In the genomic region with DNA sequence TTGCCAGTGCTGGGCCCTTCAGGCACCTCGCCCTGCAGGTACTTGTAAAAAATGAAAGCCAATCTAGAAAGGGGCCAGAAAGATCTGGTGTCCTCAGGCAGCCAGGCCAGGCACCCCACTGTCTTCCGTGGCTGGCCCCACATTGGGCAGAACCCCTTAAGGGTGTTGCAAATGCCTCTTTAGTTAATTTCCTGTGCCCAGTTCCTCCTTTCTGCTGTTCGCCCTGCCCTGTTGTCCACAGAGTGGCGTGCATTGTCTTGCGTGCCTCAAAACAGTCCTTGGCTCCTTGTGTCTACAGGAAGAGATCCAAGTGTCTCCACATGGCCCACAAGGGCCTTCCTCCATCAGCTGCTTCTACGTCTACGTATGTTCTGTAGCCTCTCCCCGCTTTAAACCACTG, we compare ENCODE assay signal across 11 mouse cellular contexts. TPM values are rescaled to one million over a fixed set of nuclear protein-coding genes. Genes with fewer than 3 reads are reported as not detected.
A peak's percentile ranks its signal among the peaks of the same experiment; 100 is the strongest.
DNase-seq lines count a peak whose midpoint lies in the region; ATAC-seq lines count a peak whose summit lies in the region.
"Had no signal": no experiment of that assay in that cellular context is flagged by ENCODE, and none has a peak within 500 bp of the region (broad histone marks: within the 10 kb centered on the region; RNA-seq: fewer than 3 reads in every experiment).

No protein-coding gene starts in this region.

- H3K27ac ChIP-seq in limb, embryonic 15.5 days = peak overlapping the region; percentile 5; the same call in 1 of the 2 replicates
- no peak overlapping the region for H3K27ac ChIP-seq in midbrain, embryonic 14.5 days (replicated peaks; ENCODE audit: low read depth, low read length)
- H3K27ac ChIP-seq: hindbrain, embryonic 10.5 days had no signal

- H3K4me1 ChIP-seq in limb, embryonic 15.5 days = peaks cover 43% of the 10 kb centered on the region
- no peaks in the 10 kb centered on the region for H3K4me1 ChIP-seq in midbrain, embryonic 14.5 days (ENCODE audit: control insufficient read depth, insufficient read depth, low read length)

- ATAC-seq in limb, embryonic 15.5 days (ENCODE audit: insufficient number of reproducible peaks, low FRiP score, low TSS enrichment, low read depth) = no peak
- ATAC-seq in megakaryocyte, adult 5-6 weeks (ENCODE audit: poor library complexity, severe bottlenecking) = peak; percentile 97
- ATAC-seq in midbrain, embryonic 14.5 days (ENCODE audit: low FRiP score, low TSS enrichment) = no peak

- WGBS in limb, embryonic 15.5 days = 72% methylated on average over 8 of the region's 8 CpGs
- WGBS in midbrain, embryonic 14.5 days = 77% methylated on average over 8 of the region's 8 CpGs

- DNase-seq in adrenal gland, postnatal 14 days = peak; percentile 25
- DNase-seq in adrenal gland, postnatal 36 days = no peak
- DNase-seq in A20 (ENCODE audit: low read depth, low spot score) = peak; percentile 56
- DNase-seq in right cerebral cortex, postnatal 36 days (ENCODE audit: low spot score in 2 of 2) = no peak
- no peak for DNase-seq in left cerebral cortex, postnatal 25 days (ENCODE audit: low spot score in 2 of 2)
- no peak for DNase-seq in midbrain, embryonic 14.5 days
- DNase-seq: cerebellum, adult 2 months had no signal

- H3K9me3 ChIP-seq in limb, embryonic 15.5 days = no peaks in the 10 kb centered on the region
- no peaks in the 10 kb centered on the region for H3K9me3 ChIP-seq in midbrain, embryonic 14.5 days (ENCODE audit: control insufficient read depth, low read length)
- H3K9me3 ChIP-seq: hindbrain, embryonic 10.5 days had no signal

- no peak overlapping the region for H3K9ac ChIP-seq in limb, embryonic 15.5 days
- H3K9ac ChIP-seq in midbrain, embryonic 14.5 days (replicated peaks; ENCODE audit: low read length) = no peak overlapping the region

- no peak overlapping the region for H3K4me2 ChIP-seq in limb, embryonic 15.5 days
- no peak overlapping the region for H3K4me2 ChIP-seq in midbrain, embryonic 14.5 days (ENCODE audit: low read length)
- H3K4me2 ChIP-seq: midbrain, embryonic 11.5 days had no signal

- H3K4me3 ChIP-seq in limb, embryonic 15.5 days = no peak overlapping the region
- H3K4me3 ChIP-seq in midbrain, embryonic 14.5 days (replicated peaks; ENCODE audit: low read depth, low read length) = no peak overlapping the region
- H3K4me3 ChIP-seq: hindbrain, embryonic 10.5 days had no signal

- no peaks in the 10 kb centered on the region for H3K36me3 ChIP-seq in limb, embryonic 15.5 days
- no peaks in the 10 kb centered on the region for H3K36me3 ChIP-seq in midbrain, embryonic 14.5 days (ENCODE audit: control insufficient read depth, insufficient read depth, low read length)

- H3K27me3 ChIP-seq in limb, embryonic 15.5 days = no peaks in the 10 kb centered on the region
- peaks cover 25% of the 10 kb centered on the region; the same call in 1 of the 2 replicates for H3K27me3 ChIP-seq in midbrain, embryonic 14.5 days (ENCODE audit: control insufficient read depth, insufficient read depth, low read length)

- intact Hi-C loops in left cerebral cortex, postnatal 25 days (cut with DNase I) = no loop called here

RNA-seq across cellular contexts. Expression of a gene that starts 55.3 kb away (rescaled TPM):
- 61.9 and 67.6 TPM in 2 replicates for total RNA-seq in adrenal gland, postnatal 14 days (2021)
- total RNA-seq in adrenal gland, postnatal 36 days (2021) = 10 to 100 TPM; 54.1 to 71.5 TPM
- polyA plus RNA-seq in limb, embryonic 15.5 days (2015; fragmentation: Nextera tagmentation; extraction: Ambion mirVana) = 13.5 and 15.2 TPM in 2 replicates
- total RNA-seq in megakaryocyte, adult 5-6 weeks (2015) = 27.0 and 33.7 TPM in 2 replicates
- 10.0 and 12.7 TPM in 2 replicates for total RNA-seq in megakaryocyte, adult 5-6 weeks (2017)
- 10 to 100 TPM; 29.4 to 30.1 TPM for total RNA-seq in left cerebral cortex, postnatal 25 days (2021)
- polyA plus RNA-seq in midbrain, embryonic 14.5 days (2014; fragmentation: Nextera tagmentation; extraction: Ambion mirVana) = 1.8 and 3.9 TPM in 2 replicates

Comparison
In these comparisons a context has a peak if more than half of its experiments do, and no peak if none do; other contexts are left out.
1. DNase-seq: peak in adrenal gland, postnatal 14 days (single experiment) and A20 (single experiment); none in adrenal gland, postnatal 36 days (0 of 2), right cerebral cortex, postnatal 36 days (0 of 2), left cerebral cortex, postnatal 25 days (0 of 2) and midbrain, embryonic 14.5 days (single experiment).